Mouse (Mus musculus) liver, embryonic 14.5 days (tissue): ENCODE results near the gene Bcas3. TPM values are rescaled to one million over a fixed set of nuclear protein-coding genes. Genes with fewer than 3 reads are reported as not detected.

Source experiments
- ATAC-seq: fragments of 200-750 bp; cut with Nextera tagmentation; 2 replicates; pipeline ENCODE4 v1.8.0; 2017; ENCODE audit warnings: moderate number of reproducible peaks, mild to moderate bottlenecking, moderate library complexity; ENCODE audit not compliant: insufficient read depth
- DNase-seq, 3 experiments: peaks; one replicate each; pipeline ENCODE4 v3.0.0-alpha.2; 2012 to 2013; ENCODE audit warnings: low read depth in 3 of 3, low spot score in 3 of 3
- H3K27ac ChIP-seq: fragments of 300-500 bp; sonication (generic); 2 replicates; pipeline ENCODE4 v1.5.1; 2014; ENCODE audit warnings: moderate library complexity, mild to moderate bottlenecking, control low read depth, inconsistent platforms
- H3K27me3 ChIP-seq: fragments of 300-500 bp; sonication (generic); 2 replicates; pipeline ENCODE4 v1.6.1; 2014; ENCODE audit warnings: mild to moderate bottlenecking, low read length, moderate library complexity; ENCODE audit not compliant: control insufficient read depth, insufficient read depth
- H3K36me3 ChIP-seq: fragments of 300-500 bp; sonication (generic); replicated peaks from 2 replicates; pipeline ENCODE4 v1.6.1; 2014; ENCODE audit warnings: low read depth; ENCODE audit not compliant: control insufficient read depth, insufficient read depth
- H3K4me1 ChIP-seq, 2 experiments: fragments of 200-500 bp in 1 of 2; fragments of 300-500 bp in 1 of 2; sonication (generic) in 1 of 2; replicated peaks; 2 replicates each; pipeline ENCODE4 v1.6.1; 2012 to 2014; ENCODE audit warnings: antibody characterized with exemption in 1 of 2, inconsistent platforms in 1 of 2, low read length in 1 of 2; ENCODE audit not compliant: control insufficient read depth in 2 of 2, insufficient read depth in 2 of 2
- H3K4me2 ChIP-seq: fragments of 300-500 bp; sonication (generic); 2 replicates; pipeline ENCODE4 v1.6.1; 2014; ENCODE audit warnings: low read depth, mild to moderate bottlenecking, control low read depth, moderate library complexity
- H3K4me3 ChIP-seq, 2 experiments: fragments of 200-500 bp in 1 of 2; fragments of 300-500 bp in 1 of 2; sonication (generic) in 1 of 2; 2 replicates each; pipeline ENCODE4 v1.5.1; 2012 to 2014; ENCODE audit warnings: low read depth in 2 of 2, low read length in 2 of 2, mild to moderate bottlenecking in 2 of 2, control low read depth in 1 of 2, inconsistent platforms in 1 of 2, moderate library complexity in 1 of 2; ENCODE audit not compliant: insufficient read depth in 1 of 2
- H3K9ac ChIP-seq: fragments of 300-500 bp; sonication (generic); replicated peaks from 2 replicates; pipeline ENCODE4 v1.6.1; 2014; ENCODE audit warnings: mild to moderate bottlenecking, control low read depth, moderate library complexity
- H3K9me3 ChIP-seq: fragments of 300-500 bp; sonication (generic); 2 replicates; pipeline ENCODE4 v1.6.1; 2016; ENCODE audit warnings: low read length, mixed read lengths; ENCODE audit not compliant: control insufficient read depth
- CTCF ChIP-seq: IDR thresholded peaks from 2 replicates; pipeline ENCODE4 v1.5.1; 2016; ENCODE audit warnings: antibody characterized with exemption, low read depth, control low read depth
- EP300 ChIP-seq: IDR thresholded peaks from 2 replicates; pipeline ENCODE4 v1.6.1; 2016; ENCODE audit warnings: antibody characterized with exemption, low read depth
- WGBS: fragments of 180-500 bp; shearing (Covaris S2); extraction: QIAGEN DNeasy Blood & Tissue Kit; methylation state at CpG from one replicate; pipeline ENCODE4 v1.1.7; 2014; ENCODE audit not compliant: insufficient replicate concordance; 5-methylcytosine and 5-hydroxymethylcytosine counted together
- polyA plus RNA-seq, 2 experiments: library from polyadenylated mRNA; depleted of rRNA in 1 of 2; stranded (reverse) in 1 of 2; unstranded in 1 of 2; fragments of >200 nt; fragmentation: Nextera tagmentation in 1 of 2; extraction: Ambion mirVana in 1 of 2; gene quantifications; 2 replicates each; pipeline versions ENCODE4 v1.2.1 to v1.2.3; 2012 to 2014

The Bcas3 gene
- polyA plus RNA-seq, 2 experiments: 6.9 to 17.5 TPM

DNA sequence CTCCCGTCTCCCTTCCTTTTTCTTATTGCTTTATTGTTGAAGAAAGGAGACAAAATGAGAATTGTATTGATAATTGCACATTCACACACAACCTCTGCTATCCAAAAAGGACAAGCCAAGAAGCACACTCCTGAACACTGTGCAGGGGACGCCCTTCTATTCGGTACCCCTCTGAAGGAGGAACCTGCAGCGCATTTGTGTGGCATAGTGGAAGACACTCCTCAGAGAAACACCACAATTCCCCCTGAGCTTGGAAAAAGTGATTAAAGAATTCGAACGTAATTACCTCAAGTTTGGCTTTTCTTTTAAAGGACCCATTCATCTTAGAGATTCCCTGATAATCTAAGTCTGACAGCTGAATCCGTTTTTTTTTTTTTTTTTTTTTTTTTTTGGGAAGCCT lies 261.5 kb downstream of the Bcas3 start:
- Histone ChIP-seq H3K27me3 (no peaks in the 10 kb centered on the region), H3K4me2 (no peak overlapping the region), H3K4me1 (peaks cover 0 to 5% of the 10 kb centered on the region in 2 experiments; a peak in 2 of 4 replicates), H3K9me3 (no peaks in the 10 kb centered on the region), H3K9ac (no peak overlapping the region), H3K27ac (no peak overlapping the region), H3K4me3 (no peak overlapping the region), H3K36me3 (no peaks in the 10 kb centered on the region)
- no peak for ATAC-seq
- WGBS: 61% methylated on average over 7 of the region's 7 CpGs
- DNase-seq: no peak
- TF ChIP-seq CTCF (no peak), EP300 (no peak)

DNA sequence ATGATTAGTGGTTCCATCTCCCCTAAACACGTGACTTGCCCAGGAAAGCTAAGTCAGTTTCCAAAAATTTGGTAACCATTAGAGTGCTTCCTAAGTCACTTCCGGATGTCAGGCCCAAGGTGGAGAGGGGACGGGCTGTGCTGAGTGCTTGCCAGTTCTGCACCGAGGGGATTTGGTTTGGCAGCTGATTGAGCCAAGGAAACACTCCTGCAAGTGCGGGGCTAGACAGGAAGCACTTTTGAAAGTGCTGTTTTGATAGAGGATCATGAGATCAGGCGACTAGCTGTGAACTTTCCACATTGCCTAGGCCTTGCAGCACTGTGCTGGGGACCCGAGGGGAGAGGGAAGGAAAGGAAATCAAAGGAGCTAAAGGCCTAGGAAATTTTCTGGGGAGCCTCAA lies 262.5 kb downstream of the Bcas3 start:
- no peak for TF ChIP-seq EP300
- no peak for TF ChIP-seq CTCF
- Histone ChIP-seq H3K9ac (no peak overlapping the region), H3K27ac (no peak overlapping the region), H3K4me3 (no peak overlapping the region), H3K4me1 (peaks cover 0 to 5% of the 10 kb centered on the region in 2 experiments; a peak in 2 of 4 replicates), H3K36me3 (no peaks in the 10 kb centered on the region), H3K27me3 (no peaks in the 10 kb centered on the region), H3K4me2 (no peak overlapping the region), H3K9me3 (no peaks in the 10 kb centered on the region)
- DNase-seq (no peak), ATAC-seq (no peak)
- 27% methylated on average over 7 of the region's 7 CpGs for WGBS

DNA sequence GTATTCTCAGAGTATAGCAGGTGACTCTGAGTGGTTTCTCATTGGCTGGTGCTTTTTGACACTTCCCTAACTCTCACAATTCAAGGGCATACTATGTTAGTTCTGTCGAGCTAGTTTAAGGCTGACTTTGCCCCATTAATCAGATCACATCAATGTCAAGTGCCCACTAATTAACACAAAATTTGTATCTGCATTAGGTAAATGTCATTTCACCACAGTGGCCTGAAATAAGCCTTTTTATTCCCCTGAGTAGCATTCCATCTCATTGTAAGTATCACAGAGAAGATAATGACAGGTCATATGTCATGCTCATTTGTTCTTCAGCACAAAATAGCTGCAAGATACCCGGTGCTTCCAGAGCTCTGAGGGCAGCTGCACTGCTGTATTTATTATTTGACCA lies 268.5 kb downstream of the Bcas3 start:
- H3K4me3 ChIP-seq: no peak overlapping the region
- ATAC-seq (no peak), DNase-seq (no peak)
- no peak overlapping the region for H3K9ac ChIP-seq
- no peak overlapping the region for H3K4me2 ChIP-seq
- TF ChIP-seq CTCF: no peak
- no peak for TF ChIP-seq EP300
- no peaks in the 10 kb centered on the region for H3K27me3 ChIP-seq
- H3K27ac ChIP-seq: no peak overlapping the region
- H3K36me3 ChIP-seq: no peaks in the 10 kb centered on the region
- H3K9me3 ChIP-seq: no peaks in the 10 kb centered on the region
- WGBS: 47% methylated on average over 2 of the region's 2 CpGs
- H3K4me1 ChIP-seq: no peaks in the 10 kb centered on the region

DNA sequence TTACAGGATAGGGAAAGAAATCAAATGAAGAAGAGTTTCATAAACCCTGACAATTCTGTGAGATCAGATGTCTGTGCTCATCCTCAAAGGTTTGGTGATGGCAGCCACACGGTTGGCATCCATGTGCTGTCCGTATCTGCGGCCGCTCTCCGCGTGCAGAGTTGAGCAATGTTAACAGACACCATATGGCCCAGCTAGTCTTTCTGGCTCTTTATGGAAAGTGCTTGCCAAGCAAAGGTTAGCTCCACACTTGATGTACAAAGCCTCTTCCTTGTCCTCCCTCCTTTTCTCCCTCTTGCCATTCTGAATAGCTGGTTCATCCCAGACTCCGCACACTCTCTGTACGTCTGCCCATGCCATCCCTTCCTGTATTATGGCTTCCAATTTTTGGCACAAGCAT lies 269.0 kb downstream of the Bcas3 start:
- no peaks in the 10 kb centered on the region for H3K9me3 ChIP-seq
- H3K4me1 ChIP-seq: no peaks in the 10 kb centered on the region; a peak in 1 of 4 replicates
- no peak overlapping the region for H3K4me3 ChIP-seq
- H3K27ac ChIP-seq: no peak overlapping the region
- H3K4me2 ChIP-seq: no peak overlapping the region
- no peaks in the 10 kb centered on the region for H3K27me3 ChIP-seq
- DNase-seq (no peak), ATAC-seq (no peak)
- no peak for TF ChIP-seq EP300
- TF ChIP-seq CTCF: no peak
- 74% methylated on average over 8 of the region's 8 CpGs for WGBS
- H3K36me3 ChIP-seq: no peaks in the 10 kb centered on the region
- H3K9ac ChIP-seq: no peak overlapping the region

DNA sequence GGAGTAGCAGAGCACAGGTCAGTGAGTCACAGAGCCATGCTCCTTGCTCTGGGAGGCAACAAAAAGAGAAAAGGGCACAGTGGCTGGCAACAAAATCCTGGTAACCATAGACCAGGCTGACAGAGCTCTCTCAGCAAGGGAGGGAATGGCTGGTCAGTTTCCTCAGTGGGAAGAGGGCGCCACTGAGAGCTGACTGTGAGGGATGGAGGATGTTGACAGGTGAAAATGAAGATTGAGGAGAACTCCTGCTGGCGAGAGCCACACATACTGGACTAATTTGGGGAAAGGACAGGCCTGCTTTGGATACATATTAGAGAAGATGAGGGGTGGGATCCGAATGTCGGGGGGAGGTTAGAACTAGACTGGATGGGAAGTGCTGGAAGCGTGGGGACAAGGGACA lies 272.2 kb downstream of the Bcas3 start:
- 49% methylated on average over 5 of the region's 5 CpGs for WGBS
- Histone ChIP-seq H3K9me3 (no peaks in the 10 kb centered on the region), H3K4me1 (peaks cover 8 to 12% of the 10 kb centered on the region in 2 experiments), H3K9ac (no peak overlapping the region), H3K27ac (no peak overlapping the region), H3K27me3 (no peaks in the 10 kb centered on the region), H3K4me3 (no peak overlapping the region), H3K4me2 (no peak overlapping the region), H3K36me3 (no peaks in the 10 kb centered on the region)
- no peak for TF ChIP-seq EP300
- TF ChIP-seq CTCF: peak; percentile 35
- DNase-seq: no peak
- ATAC-seq: no peak
